ENCODE assay signal across 8 mouse cellular contexts in the genomic region with DNA sequence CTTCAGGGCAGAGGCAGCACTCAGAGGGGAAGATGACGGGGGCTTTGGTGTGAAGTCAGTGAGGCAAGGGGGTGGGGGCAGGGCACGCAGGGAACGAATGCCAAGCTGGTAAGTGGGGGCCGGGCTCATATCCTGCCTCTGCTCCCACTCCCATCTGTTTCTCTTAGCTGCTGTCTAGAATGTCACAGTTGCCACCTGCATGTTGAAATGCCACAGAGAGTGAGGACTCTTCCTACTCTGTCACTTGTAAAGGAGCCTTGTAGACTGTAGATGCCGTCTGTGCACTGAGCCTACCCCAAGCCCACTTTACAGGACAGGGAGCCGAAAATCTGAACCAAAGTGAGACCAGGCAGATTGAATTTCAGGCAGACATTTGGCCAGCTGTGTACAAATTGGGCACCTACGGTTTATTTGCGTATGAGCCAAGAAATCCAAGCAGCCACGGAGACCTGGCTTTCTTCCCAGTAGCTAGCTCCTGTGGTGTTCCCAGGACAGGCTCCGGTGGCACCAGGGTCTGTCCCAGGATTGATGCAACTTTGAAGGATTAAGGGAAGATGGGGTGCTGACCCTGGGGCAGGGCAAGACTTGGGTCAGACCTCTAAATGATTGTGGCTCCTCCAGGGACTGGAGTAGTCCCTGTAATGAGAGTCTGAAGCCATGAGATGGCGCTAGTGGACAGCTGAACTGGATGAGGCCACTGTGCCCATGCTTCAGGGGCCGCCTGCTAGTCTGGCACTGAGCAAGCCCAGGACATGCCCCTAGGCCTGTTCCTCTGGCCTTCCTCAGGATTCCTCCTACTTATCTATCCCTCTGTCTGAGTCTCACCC. TPM values are rescaled to one million over a fixed set of nuclear protein-coding genes. Genes with fewer than 3 reads are reported as not detected.
DNase-seq lines count a peak whose midpoint lies in the region; ATAC-seq lines count a peak whose summit lies in the region.

No protein-coding gene starts in this region.

- H3K9ac ChIP-seq in forebrain, embryonic 16.5 days (replicated peaks; ENCODE audit: low read depth, low read length) = no peak overlapping the region
- no peak overlapping the region for H3K9ac ChIP-seq in limb, embryonic 11.5 days (ENCODE audit: low read length)
- no peak overlapping the region for H3K9ac ChIP-seq in midbrain, embryonic 15.5 days

- peak; percentile 76 for ATAC-seq in forebrain, embryonic 16.5 days
- 0 out of 2 replicates have a peak, but pooled peaks have one; percentile 14 for ATAC-seq in limb, embryonic 11.5 days (ENCODE audit: insufficient number of reproducible peaks, low FRiP score, low TSS enrichment, low read depth)
- ATAC-seq in midbrain, embryonic 15.5 days (replicated peaks) = peak; percentile 53; the same call in 1 of the 2 replicates

- no peaks in the 10 kb centered on the region for H3K36me3 ChIP-seq in forebrain, embryonic 16.5 days (ENCODE audit: control insufficient read depth, insufficient read depth)
- no peaks in the 10 kb centered on the region for H3K36me3 ChIP-seq in limb, embryonic 11.5 days (ENCODE audit: control insufficient read depth, insufficient read depth, low read length)
- no peaks in the 10 kb centered on the region for H3K36me3 ChIP-seq in midbrain, embryonic 15.5 days (replicated peaks)

- 26% methylated on average over 12 of the region's 12 CpGs for WGBS in forebrain, embryonic 16.5 days
- 52% methylated on average over 12 of the region's 12 CpGs for WGBS in limb, embryonic 11.5 days
- WGBS in midbrain, embryonic 15.5 days = 43% methylated on average over 12 of the region's 12 CpGs

- H3K27ac ChIP-seq in forebrain, embryonic 16.5 days (ENCODE audit: low read length) = peak overlapping the region; percentile 26
- H3K27ac ChIP-seq in limb, embryonic 11.5 days (replicated peaks; ENCODE audit: low read depth, low read length) = no peak overlapping the region
- H3K27ac ChIP-seq in midbrain, embryonic 15.5 days = no peak overlapping the region

- H3K4me1 ChIP-seq in forebrain, embryonic 16.5 days (replicated peaks; ENCODE audit: control insufficient read depth, insufficient read depth, low read length) = peaks cover 15% of the 10 kb centered on the region
- H3K4me1 ChIP-seq in limb, embryonic 11.5 days (ENCODE audit: control insufficient read depth, insufficient read depth, low read length) = 0 out of 2 replicates have a peak, but pooled peaks cover 4% of the 10 kb centered on the region
- H3K4me1 ChIP-seq in midbrain, embryonic 15.5 days = peaks cover 3% of the 10 kb centered on the region; the same call in 1 of the 2 replicates

- no peak overlapping the region for H3K4me3 ChIP-seq in forebrain, embryonic 16.5 days (replicated peaks; ENCODE audit: low read length)
- H3K4me3 ChIP-seq in limb, embryonic 11.5 days (ENCODE audit: low read depth, low read length) = no peak overlapping the region
- H3K4me3 ChIP-seq in midbrain, embryonic 15.5 days = no peak overlapping the region

- no peaks in the 10 kb centered on the region for H3K9me3 ChIP-seq in forebrain, embryonic 16.5 days (ENCODE audit: control insufficient read depth, low read length)
- no peaks in the 10 kb centered on the region for H3K9me3 ChIP-seq in limb, embryonic 11.5 days (ENCODE audit: control insufficient read depth, low read length)
- H3K9me3 ChIP-seq in midbrain, embryonic 15.5 days = no peaks in the 10 kb centered on the region

- no peaks in the 10 kb centered on the region for H3K27me3 ChIP-seq in forebrain, embryonic 16.5 days (replicated peaks; ENCODE audit: control insufficient read depth, insufficient read depth, low read length)
- H3K27me3 ChIP-seq in limb, embryonic 11.5 days (ENCODE audit: control insufficient read depth, insufficient read depth, low read length) = no peaks in the 10 kb centered on the region
- H3K27me3 ChIP-seq in midbrain, embryonic 15.5 days (replicated peaks) = no peaks in the 10 kb centered on the region

- peak; percentile 62 for DNase-seq in ovary, postnatal 14 days (ENCODE audit: low spot score)
- DNase-seq in ovary, postnatal 10 days (ENCODE audit: low spot score) = no peak
- DNase-seq in cerebellum, adult 11-12 months = peak; percentile 54
- peak; percentile 66 for DNase-seq in induced T-regulatory cell, adult 2 months (ENCODE audit: low read depth)
- peak; percentile 78 for DNase-seq in limb, embryonic 11.5 days (ENCODE audit: low spot score)
- DNase-seq in telencephalon, adult 2 months (ENCODE audit: low read depth, low spot score) = peak; percentile 69

- H3K4me2 ChIP-seq in forebrain, embryonic 16.5 days (ENCODE audit: low read length) = no peak overlapping the region
- no peak overlapping the region for H3K4me2 ChIP-seq in limb, embryonic 11.5 days (ENCODE audit: low read depth, severe bottlenecking)
- H3K4me2 ChIP-seq in midbrain, embryonic 15.5 days = no peak overlapping the region

RNA-seq across cellular contexts. Expression of a gene that starts 11.1 kb away (rescaled TPM):
- polyA plus RNA-seq in forebrain, embryonic 16.5 days (2015; fragmentation: Nextera tagmentation; extraction: Ambion mirVana) = 8.5 and 10.2 TPM in 2 replicates
- polyA plus RNA-seq in limb, embryonic 11.5 days (2014; fragmentation: Nextera tagmentation; extraction: Ambion mirVana) = 12.6 and 13.6 TPM in 2 replicates
- 13.9 and 14.4 TPM in 2 replicates for polyA plus RNA-seq in midbrain, embryonic 15.5 days (2015; fragmentation: Nextera tagmentation; extraction: Ambion mirVana)

RNA-seq across cellular contexts. Expression of a gene that starts 31.4 kb away (rescaled TPM):
- polyA plus RNA-seq in forebrain, embryonic 16.5 days (2015; fragmentation: Nextera tagmentation; extraction: Ambion mirVana) = 2.6 and 2.9 TPM in 2 replicates
- 1.6 and 2.5 TPM in 2 replicates for polyA plus RNA-seq in limb, embryonic 11.5 days (2014; fragmentation: Nextera tagmentation; extraction: Ambion mirVana)
- polyA plus RNA-seq in midbrain, embryonic 15.5 days (2015; fragmentation: Nextera tagmentation; extraction: Ambion mirVana) = 3.2 and 3.6 TPM in 2 replicates

Comparison
In these comparisons a context has a peak if more than half of its experiments do, and no peak if none do; other contexts are left out.
1. ATAC-seq: peak in every context shown above with its lines; median percentile 76 in forebrain, embryonic 16.5 days; 53 in midbrain, embryonic 15.5 days; 14 in limb, embryonic 11.5 days.